Mouse (Mus musculus) cerebellum, adult 2 months (tissue): ENCODE measurements around the gene Glyatl3. TPM values are rescaled to one million over a fixed set of nuclear protein-coding genes. Genes with fewer than 3 reads are reported as not detected.

Source experiments
- DNase-seq, 2 experiments: peaks; one replicate each; pipeline ENCODE4 v3.0.0; 2021
- H3K27ac ChIP-seq: fragments of 200-500 bp; 2 replicates; pipeline ENCODE4 v1.5.1; 2012; ENCODE audit warnings: low read length, control low read depth, inconsistent platforms; ENCODE audit not compliant: insufficient read depth
- H3K27me3 ChIP-seq: fragments of 200-500 bp; 2 replicates; pipeline ENCODE4 v1.6.1; 2012; ENCODE audit warnings: inconsistent platforms, mild to moderate bottlenecking, low read length, moderate library complexity; ENCODE audit not compliant: control insufficient read depth, insufficient read depth
- H3K4me1 ChIP-seq: fragments of 200-500 bp; 2 replicates; pipeline ENCODE4 v1.6.1; 2011; ENCODE audit warnings: low read length; ENCODE audit not compliant: control insufficient read depth, insufficient read depth
- H3K4me3 ChIP-seq: fragments of 200-500 bp; replicated peaks from 2 replicates; pipeline ENCODE3; 2011; ENCODE audit warnings: mild to moderate bottlenecking, low read depth, low read length, control low read depth; ENCODE audit not compliant: insufficient read depth
- CTCF ChIP-seq: fragments of 200-500 bp; IDR thresholded peaks from 2 replicates; pipeline ENCODE4 v1.5.1; 2011; ENCODE audit warnings: low read depth, mild to moderate bottlenecking, control low read depth, low read length, moderate library complexity, borderline replicate concordance; ENCODE audit not compliant: insufficient read depth
- POLR2A ChIP-seq: fragments of 200-500 bp; IDR thresholded peaks from 2 replicates; pipeline ENCODE4 v1.6.1; 2011; ENCODE audit warnings: low read length, control low read depth, borderline replicate concordance; ENCODE audit not compliant: insufficient read depth
- WGBS: fragments of 180-500 bp; shearing (Covaris S2); methylation state at CpG from one replicate; pipeline ENCODE4 v1.1.7; 2018; 5-methylcytosine and 5-hydroxymethylcytosine counted together
- polyA plus RNA-seq: library from polyadenylated mRNA; depleted of rRNA; stranded (reverse); fragments of >200 nt; gene quantifications from 2 replicates; pipeline ENCODE4 v1.2.3, GENCODE M21; 2012; rRNA removed

Glyatl3 gene
- not detected in 2 replicates for polyA plus RNA-seq

DNA sequence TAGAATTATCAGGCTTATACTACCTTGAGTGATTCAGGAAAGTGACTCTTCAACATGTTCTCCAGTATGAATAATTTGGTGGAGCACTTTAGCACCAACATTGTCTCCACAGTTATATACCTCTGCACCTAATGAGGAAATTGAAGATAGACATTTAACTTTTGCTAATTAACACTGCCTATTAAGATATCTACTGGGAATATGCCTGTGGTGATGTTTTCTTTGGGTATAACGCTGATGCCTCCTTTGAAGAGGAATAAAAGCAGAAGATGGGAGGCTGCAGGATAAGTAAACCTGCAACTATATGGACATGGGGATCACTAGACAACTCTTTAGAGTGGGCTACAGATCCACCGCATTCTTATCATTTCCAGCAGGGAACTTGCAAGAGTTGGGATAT lies at the start of gene Glyatl3:
Glyatl3 (minus strand) TSS at position 101 of the 400 bp plus-strand sequence.
- no peak for TF ChIP-seq POLR2A
- TF ChIP-seq CTCF: no peak
- Histone ChIP-seq H3K27ac (no peak within 1 kb of the TSS), H3K27me3 (no peaks in the 10 kb centered on the region), H3K4me3 (no peak within 1 kb of the TSS), H3K4me1 (no peaks in the 10 kb centered on the region)
- DNase-seq: no peak
- WGBS: 93% methylated on average over 2 of the region's 2 CpGs

DNA sequence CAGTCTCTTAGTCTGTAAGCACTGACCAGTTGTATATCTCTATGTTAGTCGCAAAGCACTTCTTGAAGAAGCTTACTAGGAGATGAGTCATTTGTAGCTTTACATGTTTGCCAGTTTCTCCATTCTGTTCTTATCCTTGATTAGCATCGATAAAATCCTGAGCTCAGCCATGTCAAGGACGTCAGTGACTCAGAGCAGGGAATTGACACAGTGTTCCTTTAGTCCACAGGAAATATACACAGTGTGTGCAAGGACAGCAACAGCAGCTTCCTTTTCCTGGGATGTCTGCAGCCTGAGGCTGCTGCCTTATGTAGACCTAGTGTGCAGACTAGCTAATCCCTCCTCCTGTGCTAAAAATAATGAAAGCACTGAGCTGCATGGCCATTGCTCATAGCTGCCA lies 34.4 kb upstream of the Glyatl3 start:
- 89% methylated on average over 3 of the region's 3 CpGs for WGBS
- H3K4me1 ChIP-seq: no peaks in the 10 kb centered on the region
- H3K27me3 ChIP-seq: no peaks in the 10 kb centered on the region
- no peak overlapping the region for H3K27ac ChIP-seq
- no peak for DNase-seq
- H3K4me3 ChIP-seq: no peak overlapping the region
- TF ChIP-seq POLR2A: no peak
- no peak for TF ChIP-seq CTCF

DNA sequence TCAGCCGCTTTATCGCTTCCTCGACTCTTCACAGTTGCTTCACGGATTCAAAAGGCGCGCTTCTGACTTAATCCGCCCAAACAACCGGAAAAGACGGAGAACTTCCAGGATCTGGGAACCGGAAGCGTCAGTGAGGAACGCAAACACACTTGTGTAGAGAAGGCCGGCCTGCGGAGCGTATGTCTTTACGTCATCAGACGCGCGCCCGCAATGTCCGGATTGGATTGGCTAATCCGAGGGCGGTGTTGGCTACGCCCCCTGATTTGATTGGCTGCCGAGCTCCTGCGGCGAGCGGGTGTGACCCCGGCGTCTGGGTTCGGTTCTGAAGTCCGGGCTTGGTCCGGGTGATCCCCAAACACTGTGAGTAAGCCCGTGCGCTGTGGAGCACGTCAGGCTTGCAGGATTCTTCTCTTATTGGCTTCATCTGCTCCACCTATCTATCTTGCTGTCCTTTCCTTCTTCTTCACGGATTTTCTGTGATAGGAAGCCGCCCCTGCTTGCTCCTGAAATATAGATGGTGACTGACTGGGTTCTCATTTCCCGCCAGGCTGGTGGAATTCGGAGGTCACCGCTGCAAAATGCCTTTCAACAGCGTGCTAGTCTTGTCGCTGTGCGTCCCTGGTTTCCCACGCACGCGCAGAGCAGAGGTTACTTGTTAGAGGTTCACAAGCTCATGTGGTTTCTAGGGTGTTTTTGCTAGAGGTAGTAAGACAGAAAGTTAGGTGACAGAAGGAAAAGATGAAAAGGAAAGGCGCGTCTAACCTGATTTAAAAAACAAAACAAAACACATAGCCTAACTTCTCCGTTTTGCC lies 20.5 kb upstream of the Glyatl3 start, which contains the start of the genes Mut and Cenpq:
Mut (plus strand) TSS at position 266 of the 812 bp plus-strand sequence.
Cenpq (minus strand) TSS at position 628 of the 812 bp plus-strand sequence.
- H3K4me3 ChIP-seq: peak within 1 kb of the TSS; percentile 87
- TF ChIP-seq CTCF (no peak), POLR2A (peak; percentile 85; the same call in 1 of the 2 replicates)
- peak; percentile 99 for DNase-seq
- no peaks in the 10 kb centered on the region for H3K27me3 ChIP-seq
- under 1% methylated on average over 50 of the region's 50 CpGs for WGBS
- H3K4me1 ChIP-seq: no peaks in the 10 kb centered on the region
- peak within 1 kb of the TSS; percentile 73 for H3K27ac ChIP-seq

DNA sequence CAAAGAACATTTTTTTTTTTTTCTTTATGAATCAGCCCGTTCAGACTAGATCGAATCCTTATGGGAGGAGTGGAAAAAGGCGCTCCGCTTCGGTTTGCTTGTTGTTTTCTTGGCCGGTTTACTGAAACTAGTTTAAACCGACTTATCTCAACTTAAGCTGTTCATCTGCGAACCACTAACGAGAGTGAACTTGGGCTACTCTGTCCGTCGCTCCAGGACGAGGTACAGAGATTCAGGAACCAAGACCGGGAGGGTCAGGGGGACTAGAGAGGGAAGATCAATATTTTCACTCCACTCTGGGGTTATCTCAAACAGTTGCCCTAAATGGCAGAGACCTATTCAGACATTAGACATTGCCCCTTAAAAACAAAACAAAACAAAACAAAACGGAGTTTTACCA lies 19.8 kb upstream of the Glyatl3 start:
- no peak overlapping the region for H3K27ac ChIP-seq
- 1% methylated on average over 14 of the region's 14 CpGs for WGBS
- no peak for DNase-seq
- H3K27me3 ChIP-seq: no peaks in the 10 kb centered on the region
- peak overlapping the region; percentile 87 for H3K4me3 ChIP-seq
- TF ChIP-seq CTCF (no peak), POLR2A (no peak)
- H3K4me1 ChIP-seq: no peaks in the 10 kb centered on the region

DNA sequence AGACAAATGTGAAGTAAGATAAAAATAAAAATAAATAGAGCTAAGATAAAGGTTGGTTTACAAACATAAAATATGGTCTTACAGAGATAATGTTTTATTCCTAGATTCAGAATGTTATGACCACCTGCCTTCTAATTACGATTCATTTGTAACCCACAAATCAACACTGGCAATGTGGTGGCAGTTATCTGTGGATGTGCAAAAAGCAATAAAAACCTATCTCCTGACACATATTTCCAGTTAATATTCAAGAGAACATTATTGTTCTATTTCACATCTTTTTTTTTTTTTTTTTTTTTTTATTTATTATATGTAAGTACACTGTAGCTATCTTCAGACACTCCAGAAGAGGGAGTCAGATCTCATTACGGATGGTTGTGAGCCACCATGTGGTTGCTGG lies 1.3 kb upstream of the Glyatl3 start:
- TF ChIP-seq CTCF (no peak), POLR2A (no peak)
- H3K4me1 ChIP-seq: no peaks in the 10 kb centered on the region
- DNase-seq: no peak
- no peak overlapping the region for H3K27ac ChIP-seq
- H3K27me3 ChIP-seq: no peaks in the 10 kb centered on the region
- WGBS: 93% methylated on average over 2 of the region's 2 CpGs
- H3K4me3 ChIP-seq: no peak overlapping the region

DNA sequence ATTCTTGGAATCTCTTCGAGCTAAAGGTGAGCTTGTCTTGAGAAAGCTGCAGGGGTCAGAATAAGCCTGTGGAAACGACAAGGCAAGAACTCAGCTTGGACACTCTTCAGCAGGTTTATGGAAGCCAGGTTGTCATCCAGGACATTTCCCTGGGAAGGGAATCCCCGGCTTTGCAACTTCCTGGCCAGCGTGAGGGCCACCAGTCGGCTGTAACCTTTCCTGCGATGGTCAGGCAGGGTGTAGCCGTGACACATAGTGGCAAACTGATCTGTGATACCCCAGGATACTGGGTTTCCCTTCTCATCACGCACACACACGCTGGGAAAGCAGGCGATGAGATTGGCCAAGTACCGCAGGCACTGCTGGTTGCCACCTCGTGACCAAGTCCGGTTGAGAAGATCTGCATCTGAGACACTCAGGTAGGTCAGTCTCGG lies 9.4 kb downstream of the Glyatl3 start:
- no peaks in the 10 kb centered on the region for H3K4me1 ChIP-seq
- H3K4me3 ChIP-seq: peak overlapping the region; percentile 29
- H3K27ac ChIP-seq: no peak overlapping the region
- WGBS: 2% methylated on average over 13 of the region's 14 CpGs
- no peak for TF ChIP-seq CTCF
- TF ChIP-seq POLR2A: no peak
- no peaks in the 10 kb centered on the region for H3K27me3 ChIP-seq
- peak; percentile 58 to 60 for DNase-seq

DNA sequence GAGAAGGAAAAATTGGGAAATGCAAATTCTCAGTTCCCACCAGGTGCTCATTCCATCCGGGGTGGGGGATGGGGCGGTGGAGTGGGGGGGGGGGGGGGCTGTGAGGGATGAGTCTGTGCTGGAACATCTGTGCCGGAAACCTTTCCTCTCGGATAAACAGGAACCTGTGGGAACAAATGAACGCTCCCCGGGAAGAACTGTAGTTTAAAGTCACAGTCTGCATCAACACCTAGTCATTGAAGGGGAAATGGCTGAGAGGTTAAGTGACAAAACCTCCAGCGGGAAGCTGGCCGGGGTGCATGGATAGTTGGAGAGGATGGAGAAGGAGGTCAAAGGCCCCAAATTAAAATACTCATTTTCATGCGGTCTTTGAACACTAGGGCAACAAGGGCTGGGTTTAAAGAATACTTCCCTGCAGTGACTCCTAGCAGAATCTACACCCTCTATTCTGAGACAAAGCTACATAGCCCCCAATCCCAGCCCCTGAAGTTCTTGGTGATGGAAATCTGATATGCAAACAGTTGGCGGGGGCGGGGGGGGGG lies 10.0 kb downstream of the Glyatl3 start:
- DNase-seq: peak in 1 of 2 experiments; percentile 18
- Histone ChIP-seq H3K4me3 (no peak overlapping the region), H3K27ac (no peak overlapping the region), H3K27me3 (no peaks in the 10 kb centered on the region), H3K4me1 (no peaks in the 10 kb centered on the region)
- TF ChIP-seq POLR2A: no peak
- TF ChIP-seq CTCF: no peak
- 10% methylated on average over 11 of the region's 11 CpGs for WGBS

DNA sequence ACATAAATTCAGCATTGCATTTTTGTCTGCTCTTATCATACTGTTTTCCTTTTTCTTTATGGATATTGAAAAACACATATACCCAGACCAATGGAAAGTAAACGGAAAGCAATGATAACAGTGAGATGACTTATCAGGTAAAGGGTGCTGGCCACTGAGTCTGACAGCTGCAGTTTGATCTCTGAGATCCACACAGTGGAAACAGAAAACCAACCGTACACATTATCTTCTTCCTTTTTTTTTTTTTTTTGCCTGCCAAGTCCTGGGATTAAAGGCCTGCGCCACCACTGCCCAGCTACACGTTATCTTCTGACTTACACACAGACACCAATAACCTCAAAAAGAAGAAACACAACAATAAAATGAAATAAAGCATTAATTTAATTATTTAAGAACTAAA lies 10.8 kb downstream of the Glyatl3 start:
- H3K4me1 ChIP-seq: no peaks in the 10 kb centered on the region
- no peak overlapping the region for H3K4me3 ChIP-seq
- H3K27ac ChIP-seq: no peak overlapping the region
- H3K27me3 ChIP-seq: no peaks in the 10 kb centered on the region
- 77% methylated on average over 4 of the region's 4 CpGs for WGBS
- TF ChIP-seq CTCF (no peak), POLR2A (no peak)
- DNase-seq: no peak
